Mouse (Mus musculus) stomach, postnatal 0 days (tissue): ENCODE measurements around the gene G6pc2. TPM values are rescaled to one million over a fixed set of nuclear protein-coding genes. Genes with fewer than 3 reads are reported as not detected.

Source experiments
- ATAC-seq: fragments of 200-750 bp; cut with Nextera tagmentation; 2 replicates; pipeline ENCODE4 v1.8.0; 2017; ENCODE audit not compliant: low FRiP score, low TSS enrichment
- DNase-seq: peaks from one replicate; pipeline ENCODE4 v3.0.0-alpha.2; 2016; ENCODE audit warnings: low spot score
- H3K27ac ChIP-seq: fragments of 300-500 bp; sonication (generic); replicated peaks from 2 replicates; pipeline ENCODE4 v1.5.1; 2014; ENCODE audit warnings: mild to moderate bottlenecking, control low read depth
- H3K27me3 ChIP-seq: fragments of 300-500 bp; sonication (generic); 2 replicates; pipeline ENCODE4 v1.6.1; 2014; ENCODE audit warnings: low read length; ENCODE audit not compliant: control insufficient read depth, insufficient read depth
- H3K36me3 ChIP-seq: fragments of 300-500 bp; sonication (generic); 2 replicates; pipeline ENCODE4 v1.6.1; 2014; ENCODE audit warnings: low read length, mixed read lengths; ENCODE audit not compliant: control insufficient read depth, insufficient read depth
- H3K4me1 ChIP-seq: fragments of 300-500 bp; sonication (generic); replicated peaks from 2 replicates; pipeline ENCODE4 v1.6.1; 2014; ENCODE audit warnings: antibody characterized with exemption; ENCODE audit not compliant: control insufficient read depth, insufficient read depth
- H3K4me2 ChIP-seq: fragments of 300-500 bp; sonication (generic); replicated peaks from 2 replicates; pipeline ENCODE4 v1.6.1; 2014; ENCODE audit warnings: low read depth, mild to moderate bottlenecking, control low read depth, moderate library complexity
- H3K4me3 ChIP-seq: fragments of 300-500 bp; sonication (generic); 2 replicates; pipeline ENCODE4 v1.5.1; 2014; ENCODE audit warnings: low read depth, low read length, control low read depth
- H3K9ac ChIP-seq: fragments of 300-500 bp; sonication (generic); 2 replicates; pipeline ENCODE4 v1.6.1; 2014; ENCODE audit warnings: mild to moderate bottlenecking, low read length, control low read depth, mixed read lengths
- H3K9me3 ChIP-seq: fragments of 300-500 bp; sonication (generic); 2 replicates; pipeline ENCODE4 v1.6.1; 2016; ENCODE audit warnings: low read length; ENCODE audit not compliant: control insufficient read depth
- CTCF ChIP-seq: IDR thresholded peaks from 2 replicates; pipeline ENCODE4 v1.5.1; 2016; ENCODE audit warnings: antibody characterized with exemption, low read depth, mild to moderate bottlenecking, moderate library complexity
- EP300 ChIP-seq: optimal IDR thresholded peaks from 2 replicates; pipeline ENCODE3; 2016; ENCODE audit warnings: antibody characterized with exemption
- WGBS: fragments of 180-500 bp; shearing (Covaris S2); extraction: QIAGEN DNeasy Blood & Tissue Kit; methylation state at CpG from one replicate; pipeline ENCODE4 v1.1.7; 2014; 5-methylcytosine and 5-hydroxymethylcytosine counted together
- polyA plus RNA-seq: library from polyadenylated mRNA; unstranded; fragments of >200 nt; fragmentation: Nextera tagmentation; extraction: Ambion mirVana; gene quantifications from 2 replicates; pipeline ENCODE4 v1.2.1, GENCODE M21; 2015

The G6pc2 gene
- polyA plus RNA-seq, 1 experiment from 2014 or later: not detected

- TF ChIP-seq CTCF: no peak
- no peak for TF ChIP-seq EP300
- Histone ChIP-seq H3K27me3 (no peaks in the 10 kb centered on the region), H3K36me3 (no peaks in the 10 kb centered on the region), H3K4me3 (no peak overlapping the region), H3K27ac (no peak overlapping the region), H3K4me1 (no peaks in the 10 kb centered on the region), H3K9ac (no peak overlapping the region), H3K9me3 (no peaks in the 10 kb centered on the region), H3K4me2 (no peak overlapping the region)
- DNase-seq (no peak), ATAC-seq (no peak)
- WGBS: 87% methylated on average over 9 of the region's 9 CpGs
Measured at GRCm38 (mm10) chr2:69226876-69227275, 16.0 kb downstream of the G6pc2 start.

GRCm38 (mm10) chr2:69228635-69229034 lies 17.8 kb downstream of the G6pc2 start:
- Histone ChIP-seq H3K27me3 (no peaks in the 10 kb centered on the region), H3K4me2 (no peak overlapping the region), H3K4me1 (no peaks in the 10 kb centered on the region), H3K9me3 (no peaks in the 10 kb centered on the region), H3K9ac (no peak overlapping the region), H3K36me3 (no peaks in the 10 kb centered on the region), H3K4me3 (no peak overlapping the region), H3K27ac (no peak overlapping the region)
- ATAC-seq (no peak), DNase-seq (no peak)
- TF ChIP-seq CTCF: no peak
- no peak for TF ChIP-seq EP300
- 81% methylated on average over 6 of the region's 6 CpGs for WGBS

GRCm38 (mm10) chr2:69230137-69230536 lies 19.3 kb downstream of the G6pc2 start:
- H3K4me1 ChIP-seq: no peaks in the 10 kb centered on the region
- H3K9me3 ChIP-seq: no peaks in the 10 kb centered on the region
- H3K36me3 ChIP-seq: no peaks in the 10 kb centered on the region
- H3K9ac ChIP-seq: no peak overlapping the region
- H3K4me2 ChIP-seq: no peak overlapping the region
- ATAC-seq (no peak), DNase-seq (no peak)
- no peak overlapping the region for H3K27ac ChIP-seq
- H3K4me3 ChIP-seq: no peak overlapping the region
- WGBS: 76% methylated on average over 2 of the region's 2 CpGs
- TF ChIP-seq CTCF (no peak), EP300 (no peak)
- no peaks in the 10 kb centered on the region for H3K27me3 ChIP-seq

GRCm38 (mm10) chr2:69232101-69232500 lies 21.2 kb downstream of the G6pc2 start:
- no peaks in the 10 kb centered on the region for H3K9me3 ChIP-seq
- DNase-seq (no peak), ATAC-seq (no peak)
- no peak overlapping the region for H3K9ac ChIP-seq
- H3K27ac ChIP-seq: no peak overlapping the region
- no peak for TF ChIP-seq CTCF
- no peak for TF ChIP-seq EP300
- H3K4me1 ChIP-seq: no peaks in the 10 kb centered on the region
- H3K36me3 ChIP-seq: no peaks in the 10 kb centered on the region
- no peak overlapping the region for H3K4me3 ChIP-seq
- no peak overlapping the region for H3K4me2 ChIP-seq
- H3K27me3 ChIP-seq: no peaks in the 10 kb centered on the region

GRCm38 (mm10) chr2:69234976-69235678 lies 24.3 kb downstream of the G6pc2 start:
- Histone ChIP-seq H3K4me2 (no peak overlapping the region), H3K4me3 (no peak overlapping the region), H3K36me3 (no peaks in the 10 kb centered on the region), H3K27me3 (no peaks in the 10 kb centered on the region), H3K27ac (no peak overlapping the region), H3K4me1 (no peaks in the 10 kb centered on the region), H3K9me3 (no peaks in the 10 kb centered on the region), H3K9ac (no peak overlapping the region)
- WGBS: 88% methylated on average over 5 of the region's 5 CpGs
- no peak for DNase-seq
- no peak for ATAC-seq
- no peak for TF ChIP-seq CTCF
- TF ChIP-seq EP300: no peak

- Histone ChIP-seq H3K27me3 (no peaks in the 10 kb centered on the region), H3K4me2 (no peak overlapping the region)
Measured at GRCm38 (mm10) chr2:69239315-69239714, 28.4 kb downstream of the G6pc2 start.

More at GRCm38 (mm10) chr2:69239315-69239714, 28.4 kb downstream of the G6pc2 start:
- H3K36me3 ChIP-seq: no peaks in the 10 kb centered on the region
- DNase-seq: peak; percentile 18
- H3K4me3 ChIP-seq: no peak overlapping the region
- WGBS: 53% methylated on average over 9 of the region's 9 CpGs
- no peak overlapping the region for H3K27ac ChIP-seq
- no peaks in the 10 kb centered on the region for H3K9me3 ChIP-seq
- ATAC-seq: no peak
- no peak overlapping the region for H3K9ac ChIP-seq
- TF ChIP-seq EP300: no peak
- TF ChIP-seq CTCF: no peak
- H3K4me1 ChIP-seq: no peaks in the 10 kb centered on the region
